Mouse (Mus musculus): ENCODE results near the gene Tagln2. TPM values are rescaled to one million over a fixed set of nuclear protein-coding genes. Genes with fewer than 3 reads are reported as not detected.

Gene Tagln2
- polyA plus RNA-seq, 1 experiment from 2014 or later, result 53.0 TPM

- no peak overlapping the region for H3K4me3 ChIP-seq (replicated peaks; ENCODE audit: low read length)
- DNase-seq (ENCODE audit: low spot score), result no peak
- no peak overlapping the region for H3K4me2 ChIP-seq (replicated peaks)
- no peak for ATAC-seq (ENCODE audit: low FRiP score)
- WGBS, result 84% methylated on average over 2 of the region's 2 CpGs
- H3K27me3 ChIP-seq (ENCODE audit: control insufficient read depth, insufficient read depth, low read length), result no peaks in the 10 kb centered on the region
- H3K9ac ChIP-seq, result no peak overlapping the region
- no peaks in the 10 kb centered on the region for H3K36me3 ChIP-seq (replicated peaks; ENCODE audit: control insufficient read depth, insufficient read depth)
- H3K4me1 ChIP-seq (replicated peaks; ENCODE audit: control insufficient read depth, insufficient read depth, low read length), result no peaks in the 10 kb centered on the region
- no peak overlapping the region for H3K27ac ChIP-seq
- H3K9me3 ChIP-seq (ENCODE audit: control insufficient read depth, low read length), result no peaks in the 10 kb centered on the region
Observed at GRCm38 (mm10) chr1:172461602-172462001, 38.2 kb upstream of the Tagln2 start.

- Histone ChIP-seq H3K27ac (no peak overlapping the region), H3K4me1 (replicated peaks; ENCODE audit: control insufficient read depth, insufficient read depth, low read length) (no peaks in the 10 kb centered on the region), H3K27me3 (ENCODE audit: control insufficient read depth, insufficient read depth, low read length) (no peaks in the 10 kb centered on the region), H3K4me3 (replicated peaks; ENCODE audit: low read length) (no peak overlapping the region), H3K4me2 (replicated peaks) (no peak overlapping the region), H3K9ac (no peak overlapping the region), H3K9me3 (ENCODE audit: control insufficient read depth, low read length) (no peaks in the 10 kb centered on the region), H3K36me3 (replicated peaks; ENCODE audit: control insufficient read depth, insufficient read depth) (no peaks in the 10 kb centered on the region)
- WGBS, result 90% methylated on average over 3 of the region's 3 CpGs
- no peak for ATAC-seq (ENCODE audit: low FRiP score)
- DNase-seq (ENCODE audit: low spot score), result no peak
Observed at GRCm38 (mm10) chr1:172462534-172462933, 37.3 kb upstream of the Tagln2 start.

- WGBS, result 89% methylated on average over 16 of the region's 16 CpGs
- Histone ChIP-seq H3K9me3 (ENCODE audit: control insufficient read depth, low read length) (no peaks in the 10 kb centered on the region), H3K4me1 (replicated peaks; ENCODE audit: control insufficient read depth, insufficient read depth, low read length) (no peaks in the 10 kb centered on the region), H3K9ac (no peak overlapping the region), H3K27me3 (ENCODE audit: control insufficient read depth, insufficient read depth, low read length) (no peaks in the 10 kb centered on the region), H3K4me2 (replicated peaks) (no peak overlapping the region), H3K36me3 (replicated peaks; ENCODE audit: control insufficient read depth, insufficient read depth) (no peaks in the 10 kb centered on the region), H3K4me3 (replicated peaks; ENCODE audit: low read length) (no peak overlapping the region), H3K27ac (no peak overlapping the region)
- DNase-seq (ENCODE audit: low spot score), result no peak
- ATAC-seq (ENCODE audit: low FRiP score), result no peak
Observed at GRCm38 (mm10) chr1:172463387-172464333, 36.2 kb upstream of the Tagln2 start.

GRCm38 (mm10) chr1:172468301-172468877 lies 31.5 kb upstream of the Tagln2 start:
- H3K9ac ChIP-seq, result no peak overlapping the region
- WGBS, result 72% methylated on average over 11 of the region's 11 CpGs
- H3K36me3 ChIP-seq (replicated peaks; ENCODE audit: control insufficient read depth, insufficient read depth), result no peaks in the 10 kb centered on the region
- no peaks in the 10 kb centered on the region for H3K9me3 ChIP-seq (ENCODE audit: control insufficient read depth, low read length)
- DNase-seq (ENCODE audit: low spot score) (no peak), ATAC-seq (ENCODE audit: low FRiP score) (no peak)
- no peaks in the 10 kb centered on the region for H3K27me3 ChIP-seq (ENCODE audit: control insufficient read depth, insufficient read depth, low read length)
- no peak overlapping the region for H3K4me2 ChIP-seq (replicated peaks)
- no peaks in the 10 kb centered on the region for H3K4me1 ChIP-seq (replicated peaks; ENCODE audit: control insufficient read depth, insufficient read depth, low read length)
- H3K27ac ChIP-seq, result no peak overlapping the region
- no peak overlapping the region for H3K4me3 ChIP-seq (replicated peaks; ENCODE audit: low read length)

- Histone ChIP-seq H3K4me2 (replicated peaks) (no peak overlapping the region), H3K27ac (no peak overlapping the region), H3K27me3 (ENCODE audit: control insufficient read depth, insufficient read depth, low read length) (no peaks in the 10 kb centered on the region), H3K4me1 (replicated peaks; ENCODE audit: control insufficient read depth, insufficient read depth, low read length) (no peaks in the 10 kb centered on the region), H3K4me3 (replicated peaks; ENCODE audit: low read length) (no peak overlapping the region), H3K36me3 (replicated peaks; ENCODE audit: control insufficient read depth, insufficient read depth) (no peaks in the 10 kb centered on the region), H3K9ac (no peak overlapping the region), H3K9me3 (ENCODE audit: control insufficient read depth, low read length) (no peaks in the 10 kb centered on the region)
- no peak for ATAC-seq (ENCODE audit: low FRiP score)
- 84% methylated on average over 5 of the region's 5 CpGs for WGBS
- no peak for DNase-seq (ENCODE audit: low spot score)
Observed at GRCm38 (mm10) chr1:172469373-172469772, 30.5 kb upstream of the Tagln2 start.

- Histone ChIP-seq H3K36me3 (replicated peaks; ENCODE audit: control insufficient read depth, insufficient read depth) (no peaks in the 10 kb centered on the region), H3K4me3 (replicated peaks; ENCODE audit: low read length) (no peak overlapping the region), H3K4me1 (replicated peaks; ENCODE audit: control insufficient read depth, insufficient read depth, low read length) (no peaks in the 10 kb centered on the region), H3K27me3 (ENCODE audit: control insufficient read depth, insufficient read depth, low read length) (no peaks in the 10 kb centered on the region), H3K27ac (no peak overlapping the region), H3K4me2 (replicated peaks) (no peak overlapping the region), H3K9ac (no peak overlapping the region), H3K9me3 (ENCODE audit: control insufficient read depth, low read length) (no peaks in the 10 kb centered on the region)
- ATAC-seq (ENCODE audit: low FRiP score) (no peak), DNase-seq (ENCODE audit: low spot score) (no peak)
- 63% methylated on average over 8 of the region's 8 CpGs for WGBS
Observed at GRCm38 (mm10) chr1:172469810-172470448, 29.9 kb upstream of the Tagln2 start.

GRCm38 (mm10) chr1:172472909-172473308 lies 26.9 kb upstream of the Tagln2 start:
- no peak overlapping the region for H3K4me3 ChIP-seq (replicated peaks; ENCODE audit: low read length)
- no peak overlapping the region for H3K27ac ChIP-seq
- H3K9me3 ChIP-seq (ENCODE audit: control insufficient read depth, low read length), result no peaks in the 10 kb centered on the region
- H3K4me2 ChIP-seq (replicated peaks), result no peak overlapping the region
- H3K9ac ChIP-seq, result no peak overlapping the region
- H3K36me3 ChIP-seq (replicated peaks; ENCODE audit: control insufficient read depth, insufficient read depth), result no peaks in the 10 kb centered on the region
- DNase-seq (ENCODE audit: low spot score) (no peak), ATAC-seq (ENCODE audit: low FRiP score) (no peak)
- H3K27me3 ChIP-seq (ENCODE audit: control insufficient read depth, insufficient read depth, low read length), result no peaks in the 10 kb centered on the region
- no peaks in the 10 kb centered on the region for H3K4me1 ChIP-seq (replicated peaks; ENCODE audit: control insufficient read depth, insufficient read depth, low read length)

- no peak for DNase-seq (ENCODE audit: low spot score)
- ATAC-seq (ENCODE audit: low FRiP score), result no peak
- no peaks in the 10 kb centered on the region for H3K4me1 ChIP-seq (replicated peaks; ENCODE audit: control insufficient read depth, insufficient read depth, low read length)
- no peaks in the 10 kb centered on the region for H3K36me3 ChIP-seq (replicated peaks; ENCODE audit: control insufficient read depth, insufficient read depth)
- H3K4me3 ChIP-seq (replicated peaks; ENCODE audit: low read length), result no peak overlapping the region
- no peak overlapping the region for H3K27ac ChIP-seq
- WGBS, result 89% methylated on average over 3 of the region's 3 CpGs
- H3K9me3 ChIP-seq (ENCODE audit: control insufficient read depth, low read length), result no peaks in the 10 kb centered on the region
- H3K27me3 ChIP-seq (ENCODE audit: control insufficient read depth, insufficient read depth, low read length), result no peaks in the 10 kb centered on the region
- H3K9ac ChIP-seq, result no peak overlapping the region
- no peak overlapping the region for H3K4me2 ChIP-seq (replicated peaks)
Observed at GRCm38 (mm10) chr1:172474196-172474595, 25.7 kb upstream of the Tagln2 start.

- DNase-seq (ENCODE audit: low spot score), result no peak
- ATAC-seq (ENCODE audit: low FRiP score), result no peak
- 72% methylated on average over 7 of the region's 7 CpGs for WGBS
Observed at GRCm38 (mm10) chr1:172475054-172475741, 24.6 kb upstream of the Tagln2 start, which contains the start of gene Slamf9. Gene Slamf9 (plus strand): TSS chr1:172475358.

More at GRCm38 (mm10) chr1:172475054-172475741, 24.6 kb upstream of the Tagln2 start, which contains the start of gene Slamf9:
- Histone ChIP-seq H3K27me3 (ENCODE audit: control insufficient read depth, insufficient read depth, low read length) (no peaks in the 10 kb centered on the region), H3K9me3 (ENCODE audit: control insufficient read depth, low read length) (no peaks in the 10 kb centered on the region), H3K27ac (no peak within 1 kb of the TSS), H3K4me2 (replicated peaks) (no peak within 1 kb of the TSS), H3K36me3 (replicated peaks; ENCODE audit: control insufficient read depth, insufficient read depth) (no peaks in the 10 kb centered on the region), H3K9ac (no peak within 1 kb of the TSS), H3K4me3 (replicated peaks; ENCODE audit: low read length) (no peak within 1 kb of the TSS), H3K4me1 (replicated peaks; ENCODE audit: control insufficient read depth, insufficient read depth, low read length) (no peaks in the 10 kb centered on the region)

Measured in hindbrain, embryonic 14.5 days (tissue).